Mouse (Mus musculus) midbrain, embryonic 10.5 days (tissue): ENCODE measurements at regions not wholly inside any gene's neighbourhood (a gene's known extent, or its start where the extent isn't known, plus 50 kb on each side); places are given as distances from the start of the nearest gene placed in this dataset.

Experiments
- DNase-seq: peaks from one replicate; pipeline ENCODE4 v3.0.0-alpha.2; 2017; ENCODE audit warnings: low spot score
- H3K27ac ChIP-seq: fragments of 300-500 bp; sonication (generic); replicated peaks from 2 replicates; pipeline ENCODE4 v1.5.1; 2016; ENCODE audit warnings: mild to moderate bottlenecking
- H3K27me3 ChIP-seq: fragments of 300-500 bp; sonication (generic); 2 replicates; pipeline ENCODE4 v1.6.1; 2016; ENCODE audit warnings: low read depth, mild to moderate bottlenecking; ENCODE audit not compliant: poor library complexity, severe bottlenecking
- H3K36me3 ChIP-seq: fragments of 300-500 bp; sonication (generic); 2 replicates; pipeline ENCODE4 v1.6.1; 2016; ENCODE audit warnings: mild to moderate bottlenecking, moderate library complexity
- H3K4me1 ChIP-seq: fragments of 300-500 bp; sonication (generic); 2 replicates; pipeline ENCODE4 v1.6.1; 2016
- H3K4me3 ChIP-seq: fragments of 300-500 bp; sonication (generic); 2 replicates; pipeline ENCODE4 v1.5.1; 2016; ENCODE audit warnings: mild to moderate bottlenecking, moderate library complexity
- H3K9me3 ChIP-seq: fragments of 300-500 bp; sonication (generic); replicated peaks from 2 replicates; pipeline ENCODE4 v1.6.1; 2016; ENCODE audit warnings: mild to moderate bottlenecking
- WGBS: fragments of 180-500 bp; shearing (Covaris S2); methylation state at CpG from one replicate; pipeline ENCODE4 v1.1.7; 2016; 5-methylcytosine and 5-hydroxymethylcytosine counted together

- Histone ChIP-seq H3K36me3 (no peaks in the 10 kb centered on the region), H3K27ac (no peak overlapping the region), H3K9me3 (no peaks in the 10 kb centered on the region), H3K4me3 (no peak overlapping the region), H3K4me1 (no peaks in the 10 kb centered on the region), H3K27me3 (no peaks in the 10 kb centered on the region)
- 84% methylated on average over 4 of the region's 4 CpGs for WGBS
- no peak for DNase-seq
Observed at GRCm38 (mm10) chr19:55985518-55985917, 243.9 kb downstream of the Tcf7l2 start.

- no peak for DNase-seq
- Histone ChIP-seq H3K4me3 (no peak overlapping the region), H3K36me3 (no peaks in the 10 kb centered on the region), H3K27me3 (no peaks in the 10 kb centered on the region), H3K4me1 (peaks cover 8% of the 10 kb centered on the region), H3K9me3 (no peaks in the 10 kb centered on the region), H3K27ac (no peak overlapping the region)
- WGBS: 84% methylated on average over 21 of the region's 21 CpGs
Observed at GRCm38 (mm10) chr19:55991791-55992726, 250.4 kb downstream of the Tcf7l2 start.

- Histone ChIP-seq H3K36me3 (no peaks in the 10 kb centered on the region), H3K27ac (no peak overlapping the region), H3K27me3 (no peaks in the 10 kb centered on the region), H3K4me3 (no peak overlapping the region), H3K4me1 (peaks cover 8% of the 10 kb centered on the region), H3K9me3 (no peaks in the 10 kb centered on the region)
- WGBS: 92% methylated on average over 5 of the region's 5 CpGs
- DNase-seq: no peak
Observed at GRCm38 (mm10) chr19:55992727-55993066, 251.1 kb downstream of the Tcf7l2 start.

GRCm38 (mm10) chr19:55995721-55996120 lies 254.1 kb downstream of the Tcf7l2 start:
- H3K4me3 ChIP-seq: no peak overlapping the region
- H3K4me1 ChIP-seq: peaks cover 15% of the 10 kb centered on the region
- no peaks in the 10 kb centered on the region for H3K36me3 ChIP-seq
- H3K9me3 ChIP-seq: no peaks in the 10 kb centered on the region
- H3K27me3 ChIP-seq: no peaks in the 10 kb centered on the region
- DNase-seq: no peak
- 91% methylated on average over 2 of the region's 2 CpGs for WGBS
- no peak overlapping the region for H3K27ac ChIP-seq

- 80% methylated on average over 15 of the region's 15 CpGs for WGBS
- no peak for DNase-seq
- Histone ChIP-seq H3K27ac (no peak overlapping the region), H3K36me3 (no peaks in the 10 kb centered on the region), H3K4me1 (peaks cover 7% of the 10 kb centered on the region), H3K9me3 (no peaks in the 10 kb centered on the region), H3K27me3 (no peaks in the 10 kb centered on the region), H3K4me3 (no peak overlapping the region)
Observed at GRCm38 (mm10) chr19:55998454-55999180, 257.0 kb downstream of the Tcf7l2 start.

GRCm38 (mm10) chr19:55999409-55999808 lies 257.8 kb downstream of the Tcf7l2 start:
- no peaks in the 10 kb centered on the region for H3K9me3 ChIP-seq
- H3K27me3 ChIP-seq: no peaks in the 10 kb centered on the region
- peaks cover 7% of the 10 kb centered on the region for H3K4me1 ChIP-seq
- WGBS: 83% methylated on average over 3 of the region's 3 CpGs
- no peaks in the 10 kb centered on the region for H3K36me3 ChIP-seq
- H3K27ac ChIP-seq: no peak overlapping the region
- H3K4me3 ChIP-seq: no peak overlapping the region
- DNase-seq: no peak

GRCm38 (mm10) chr19:56001428-56001827 lies 259.8 kb downstream of the Tcf7l2 start:
- no peaks in the 10 kb centered on the region for H3K36me3 ChIP-seq
- H3K9me3 ChIP-seq: no peaks in the 10 kb centered on the region
- no peak for DNase-seq
- 94% methylated on average over 3 of the region's 3 CpGs for WGBS
- no peak overlapping the region for H3K27ac ChIP-seq
- H3K4me3 ChIP-seq: no peak overlapping the region
- peaks cover 22% of the 10 kb centered on the region for H3K4me1 ChIP-seq
- H3K27me3 ChIP-seq: no peaks in the 10 kb centered on the region

GRCm38 (mm10) chr19:56005886-56006285 lies 264.3 kb downstream of the Tcf7l2 start:
- Histone ChIP-seq H3K36me3 (no peaks in the 10 kb centered on the region), H3K4me3 (no peak overlapping the region), H3K9me3 (peaks cover 3% of the 10 kb centered on the region), H3K27ac (peak overlapping the region; percentile 29), H3K27me3 (no peaks in the 10 kb centered on the region), H3K4me1 (peaks cover 16% of the 10 kb centered on the region)
- WGBS: 46% methylated on average over 6 of the region's 6 CpGs
- DNase-seq: peak; percentile 25

GRCm38 (mm10) chr19:56007433-56007832 lies 265.8 kb downstream of the Tcf7l2 start:
- peaks cover 16% of the 10 kb centered on the region for H3K4me1 ChIP-seq
- 94% methylated on average over 5 of the region's 5 CpGs for WGBS
- DNase-seq: no peak
- H3K4me3 ChIP-seq: no peak overlapping the region
- H3K27ac ChIP-seq: no peak overlapping the region
- H3K27me3 ChIP-seq: no peaks in the 10 kb centered on the region
- peaks cover 3% of the 10 kb centered on the region for H3K9me3 ChIP-seq
- H3K36me3 ChIP-seq: no peaks in the 10 kb centered on the region

GRCm38 (mm10) chr19:56010766-56011165 lies 269.1 kb downstream of the Tcf7l2 start:
- H3K9me3 ChIP-seq: peaks cover 3% of the 10 kb centered on the region
- 90% methylated on average over 7 of the region's 7 CpGs for WGBS
- H3K36me3 ChIP-seq: no peaks in the 10 kb centered on the region
- H3K4me1 ChIP-seq: peaks cover 15% of the 10 kb centered on the region
- no peak overlapping the region for H3K27ac ChIP-seq
- DNase-seq: no peak
- H3K4me3 ChIP-seq: no peak overlapping the region
- no peaks in the 10 kb centered on the region for H3K27me3 ChIP-seq

GRCm38 (mm10) chr19:56011292-56011691 lies 269.7 kb downstream of the Tcf7l2 start:
- H3K27me3 ChIP-seq: no peaks in the 10 kb centered on the region
- H3K4me3 ChIP-seq: no peak overlapping the region
- H3K36me3 ChIP-seq: no peaks in the 10 kb centered on the region
- peaks cover 3% of the 10 kb centered on the region for H3K9me3 ChIP-seq
- H3K27ac ChIP-seq: 0 out of 2 replicates have a peak overlapping the region, but pooled peaks have one; percentile 13
- DNase-seq: no peak
- peaks cover 10% of the 10 kb centered on the region for H3K4me1 ChIP-seq

- Histone ChIP-seq H3K36me3 (no peaks in the 10 kb centered on the region), H3K4me3 (no peak overlapping the region), H3K27me3 (no peaks in the 10 kb centered on the region), H3K27ac (no peak overlapping the region), H3K9me3 (no peaks in the 10 kb centered on the region), H3K4me1 (peaks cover 13% of the 10 kb centered on the region; the same call in 1 of the 2 replicates)
- DNase-seq: no peak
- WGBS: 85% methylated on average over 4 of the region's 4 CpGs
Observed at GRCm38 (mm10) chr19:56016548-56017346, 270.2 kb upstream of the Habp2 start.
